Mouse (Mus musculus) liver, postnatal 0 days (tissue): ENCODE measurements around the gene Epn2. TPM values are rescaled to one million over a fixed set of nuclear protein-coding genes. Genes with fewer than 3 reads are reported as not detected.
A peak's percentile ranks its signal among the peaks of the same experiment; 100 is the strongest.

ENCODE experiments used
- ATAC-seq: fragments of 200-750 bp; cut with Nextera tagmentation; 2 replicates; pipeline ENCODE4 v1.8.0; 2017; ENCODE audit warnings: mild to moderate bottlenecking, moderate library complexity
- DNase-seq: peaks from one replicate; pipeline ENCODE4 v3.0.0-alpha.2; 2016
- H3K27ac ChIP-seq: fragments of 300-500 bp; sonication (generic); 2 replicates; pipeline ENCODE4 v1.5.1; 2014; ENCODE audit warnings: antibody characterized with exemption, moderate library complexity, mild to moderate bottlenecking, low read depth
- H3K27me3 ChIP-seq: fragments of 300-500 bp; sonication (generic); 2 replicates; pipeline ENCODE4 v1.6.1; 2014; ENCODE audit warnings: low read length, control low read depth, mixed read lengths; ENCODE audit not compliant: insufficient read depth
- H3K36me3 ChIP-seq: fragments of 300-500 bp; sonication (generic); replicated peaks from 2 replicates; pipeline ENCODE4 v1.6.1; 2014; ENCODE audit warnings: mild to moderate bottlenecking, control low read depth, low read length, moderate library complexity, mixed read lengths; ENCODE audit not compliant: insufficient read depth
- H3K4me1 ChIP-seq: fragments of 300-500 bp; sonication (generic); 2 replicates; pipeline ENCODE4 v1.6.1; 2014; ENCODE audit warnings: antibody characterized with exemption, mild to moderate bottlenecking, control low read depth; ENCODE audit not compliant: insufficient read depth
- H3K4me2 ChIP-seq: fragments of 300-500 bp; sonication (generic); 2 replicates; pipeline ENCODE4 v1.6.1; 2014; ENCODE audit warnings: low read depth, mild to moderate bottlenecking, low read length, moderate library complexity, mixed read lengths
- H3K4me3 ChIP-seq: fragments of 300-500 bp; sonication (generic); 2 replicates; pipeline ENCODE4 v1.5.1; 2014; ENCODE audit warnings: low read depth, low read length
- H3K9ac ChIP-seq: fragments of 300-500 bp; sonication (generic); replicated peaks from 2 replicates; pipeline ENCODE4 v1.6.1; 2014; ENCODE audit warnings: mild to moderate bottlenecking, moderate library complexity
- H3K9me3 ChIP-seq: fragments of 300-500 bp; sonication (generic); 2 replicates; pipeline ENCODE4 v1.6.1; 2016; ENCODE audit warnings: mild to moderate bottlenecking, control low read depth, low read length, mixed read lengths
- CTCF ChIP-seq: sonication (generic); IDR thresholded peaks from 2 replicates; pipeline ENCODE4 v1.5.1; 2016; ENCODE audit warnings: antibody characterized with exemption, low read depth
- EP300 ChIP-seq: IDR thresholded peaks from 2 replicates; pipeline ENCODE4 v1.6.1; 2016; ENCODE audit warnings: antibody characterized with exemption, low read depth, mild to moderate bottlenecking
- WGBS: fragments of 180-500 bp; shearing (Covaris S2); extraction: QIAGEN DNeasy Blood & Tissue Kit; methylation state at CpG from one replicate; pipeline ENCODE4 v1.1.7; 2014; ENCODE audit not compliant: insufficient replicate concordance; 5-methylcytosine and 5-hydroxymethylcytosine counted together
- polyA plus RNA-seq: library from polyadenylated mRNA; unstranded; fragments of >200 nt; fragmentation: Nextera tagmentation; extraction: Ambion mirVana; gene quantifications from 2 replicates; pipeline ENCODE4 v1.2.1, GENCODE M21; 2015

Epn2 gene
- polyA plus RNA-seq, 1 experiment from 2014 or later, result 3.1 TPM

- Histone ChIP-seq H3K9me3 (no peaks in the 10 kb centered on the region), H3K4me3 (no peak overlapping the region), H3K9ac (no peak overlapping the region), H3K36me3 (no peaks in the 10 kb centered on the region), H3K27ac (peak overlapping the region; percentile 51; the same call in 1 of the 2 replicates), H3K27me3 (no peaks in the 10 kb centered on the region), H3K4me2 (no peak overlapping the region), H3K4me1 (peaks cover 2% of the 10 kb centered on the region; the same call in 1 of the 2 replicates)
- ATAC-seq (no peak), DNase-seq (no peak)
- WGBS, result 58% methylated on average over 2 of the region's 2 CpGs
- no peak for TF ChIP-seq EP300
- TF ChIP-seq CTCF, result no peak
Measured at GRCm38 (mm10) chr11:61541106-61541505, 38.4 kb downstream of the Epn2 start.

DNA sequence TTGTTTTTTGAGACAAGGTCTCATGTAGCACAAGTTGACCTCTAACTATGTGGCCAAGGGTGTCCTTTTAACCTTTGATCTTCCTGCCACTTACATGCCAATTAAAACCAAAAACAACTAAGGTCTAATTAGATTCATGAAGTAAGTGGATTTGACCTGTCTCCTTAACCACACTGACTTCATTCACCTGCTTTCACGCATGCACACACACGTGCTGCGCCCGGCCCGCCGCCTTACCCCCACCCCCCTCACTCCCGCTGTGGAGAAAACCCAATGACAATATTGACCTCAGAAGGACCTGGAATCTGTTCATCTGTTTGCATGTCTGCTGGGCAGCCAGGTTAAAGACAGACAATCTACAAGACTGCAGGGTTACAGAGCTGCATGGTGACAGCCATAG lies 38.8 kb downstream of the Epn2 start:
- Histone ChIP-seq H3K9ac (no peak overlapping the region), H3K4me2 (no peak overlapping the region), H3K9me3 (no peaks in the 10 kb centered on the region), H3K4me1 (peaks cover 2% of the 10 kb centered on the region; the same call in 1 of the 2 replicates), H3K4me3 (no peak overlapping the region), H3K27ac (peak overlapping the region; percentile 51), H3K36me3 (no peaks in the 10 kb centered on the region), H3K27me3 (no peaks in the 10 kb centered on the region)
- no peak for TF ChIP-seq EP300
- TF ChIP-seq CTCF, result no peak
- ATAC-seq (peak; percentile 64), DNase-seq (peak; percentile 46)
- 72% methylated on average over 7 of the region's 7 CpGs for WGBS

DNA sequence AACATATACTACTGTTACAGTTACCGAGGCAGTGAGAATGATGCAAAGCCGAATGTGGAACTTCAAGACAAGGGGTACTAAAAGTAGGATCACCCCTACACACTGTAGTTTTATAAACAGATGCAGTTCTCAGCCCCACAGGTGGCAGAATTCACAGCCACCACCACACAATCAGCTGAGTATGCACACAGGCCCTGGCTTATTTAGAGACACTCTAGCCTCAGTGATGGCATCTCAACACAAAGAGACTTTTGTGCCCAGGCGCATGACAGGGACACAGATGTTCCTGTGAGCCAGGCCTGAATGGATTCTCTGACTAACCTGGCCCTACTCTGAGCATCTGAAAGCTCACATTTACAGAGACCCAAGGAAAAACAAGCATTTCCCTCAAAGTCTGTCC lies 42.1 kb downstream of the Epn2 start:
- H3K27me3 ChIP-seq, result no peaks in the 10 kb centered on the region
- H3K36me3 ChIP-seq, result no peaks in the 10 kb centered on the region
- no peak overlapping the region for H3K4me2 ChIP-seq
- H3K9me3 ChIP-seq, result no peaks in the 10 kb centered on the region
- no peak for DNase-seq
- no peak for TF ChIP-seq EP300
- no peak for TF ChIP-seq CTCF
- H3K27ac ChIP-seq, result no peak overlapping the region
- no peak for ATAC-seq
- WGBS, result 76% methylated on average over 3 of the region's 3 CpGs
- peaks cover 2% of the 10 kb centered on the region; the same call in 1 of the 2 replicates for H3K4me1 ChIP-seq
- H3K9ac ChIP-seq, result no peak overlapping the region
- H3K4me3 ChIP-seq, result no peak overlapping the region

DNA sequence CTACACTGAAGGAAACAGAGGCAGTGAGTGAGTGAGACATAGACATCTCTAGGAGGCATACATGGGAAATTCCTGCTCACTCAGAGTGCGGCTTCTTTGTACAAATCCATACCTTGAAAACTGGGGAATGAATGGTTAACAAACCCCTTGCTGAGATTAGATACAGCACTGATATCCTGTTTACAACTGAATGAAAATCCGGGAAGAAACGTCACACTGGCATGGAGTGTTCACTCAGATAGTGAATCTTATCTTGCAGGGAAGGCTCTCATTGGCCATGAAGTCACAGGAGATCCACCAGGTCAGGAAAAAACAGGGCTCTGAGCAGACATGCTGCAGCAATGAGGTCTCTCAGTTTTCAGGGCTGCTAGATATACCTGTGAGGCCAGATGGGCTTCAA lies 42.5 kb downstream of the Epn2 start:
- Histone ChIP-seq H3K27ac (no peak overlapping the region), H3K4me3 (no peak overlapping the region), H3K36me3 (no peaks in the 10 kb centered on the region), H3K27me3 (no peaks in the 10 kb centered on the region), H3K9ac (no peak overlapping the region), H3K4me2 (no peak overlapping the region), H3K4me1 (peaks cover 2% of the 10 kb centered on the region; the same call in 1 of the 2 replicates), H3K9me3 (no peaks in the 10 kb centered on the region)
- ATAC-seq, result no peak
- TF ChIP-seq CTCF (no peak), EP300 (0 out of 2 replicates have a peak, but pooled peaks have one; percentile 9)
- DNase-seq, result no peak
- WGBS, result 36% methylated on average over 3 of the region's 3 CpGs

DNA sequence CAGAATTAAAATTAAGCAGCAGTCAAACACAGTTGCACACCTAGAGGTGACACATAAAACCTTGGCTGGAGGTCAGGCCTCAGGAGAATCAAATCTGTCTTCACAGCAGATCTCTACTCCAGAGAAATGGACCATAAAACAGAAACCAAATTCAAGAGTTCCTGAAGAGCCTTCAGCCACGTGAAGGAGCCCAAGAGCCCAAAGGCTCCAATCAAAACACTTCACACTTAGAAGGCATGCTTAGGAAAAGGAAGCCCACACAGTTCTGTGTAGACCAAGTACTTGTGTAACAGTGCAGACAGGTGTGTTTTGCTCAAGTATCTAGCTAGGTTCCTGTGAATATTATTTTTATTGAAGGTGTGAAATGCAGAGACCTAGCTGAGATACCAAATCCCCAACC lies 44.0 kb downstream of the Epn2 start:
- DNase-seq (no peak), ATAC-seq (no peak)
- Histone ChIP-seq H3K4me1 (no peaks in the 10 kb centered on the region), H3K36me3 (no peaks in the 10 kb centered on the region), H3K27ac (no peak overlapping the region), H3K4me2 (no peak overlapping the region), H3K9ac (no peak overlapping the region), H3K9me3 (no peaks in the 10 kb centered on the region), H3K27me3 (no peaks in the 10 kb centered on the region), H3K4me3 (no peak overlapping the region)
- 40% methylated on average over 1 of the region's 1 CpGs for WGBS
- TF ChIP-seq CTCF (no peak), EP300 (no peak)

DNA sequence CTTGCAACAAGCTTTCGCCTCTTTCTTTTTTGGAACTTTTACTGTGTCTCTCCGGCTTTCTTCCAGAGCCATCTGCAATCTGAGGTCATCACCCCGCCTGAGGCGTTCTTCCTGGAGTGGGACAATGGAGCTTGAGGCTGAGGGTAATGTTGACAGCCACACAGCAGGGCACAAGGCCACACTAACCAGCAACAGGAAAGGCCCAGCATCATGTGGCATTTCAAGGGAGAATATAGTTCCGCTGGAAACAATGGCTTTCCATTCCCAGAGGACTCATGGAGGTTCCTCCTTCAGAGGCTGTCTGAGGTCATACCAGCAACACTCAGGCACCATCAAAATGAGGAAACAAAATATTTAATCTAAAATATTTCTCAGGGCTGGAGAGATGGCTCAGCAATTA lies 45.9 kb downstream of the Epn2 start:
- Histone ChIP-seq H3K36me3 (no peaks in the 10 kb centered on the region), H3K9me3 (no peaks in the 10 kb centered on the region), H3K27me3 (no peaks in the 10 kb centered on the region), H3K4me1 (no peaks in the 10 kb centered on the region), H3K4me3 (no peak overlapping the region), H3K27ac (no peak overlapping the region), H3K4me2 (no peak overlapping the region), H3K9ac (no peak overlapping the region)
- 60% methylated on average over 5 of the region's 5 CpGs for WGBS
- ATAC-seq (peak; percentile 32), DNase-seq (no peak)
- TF ChIP-seq CTCF (no peak), EP300 (0 out of 2 replicates have a peak, but pooled peaks have one; percentile 12)

DNA sequence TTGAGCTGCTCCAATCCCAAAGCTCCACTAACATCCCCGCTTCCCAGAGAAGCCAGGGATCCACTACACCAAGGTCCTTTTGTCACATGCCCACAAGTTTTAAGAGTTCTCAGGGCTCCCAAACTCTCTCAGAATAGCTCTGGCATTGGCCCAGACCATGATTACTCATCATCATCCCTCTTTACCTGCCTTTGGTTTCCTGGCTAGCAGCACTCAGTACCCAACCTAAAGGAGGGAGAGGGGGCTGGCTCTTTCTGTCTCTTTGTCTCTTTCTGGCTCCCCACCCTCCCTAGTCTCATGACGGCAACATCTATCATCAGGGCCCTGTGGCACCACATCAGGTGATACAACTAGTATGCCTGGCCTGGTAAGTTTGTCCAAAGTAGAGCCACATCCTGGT lies 46.7 kb downstream of the Epn2 start:
- H3K9me3 ChIP-seq, result no peaks in the 10 kb centered on the region
- no peak for TF ChIP-seq CTCF
- TF ChIP-seq EP300, result no peak
- H3K36me3 ChIP-seq, result no peaks in the 10 kb centered on the region
- 74% methylated on average over 2 of the region's 2 CpGs for WGBS
- no peak overlapping the region for H3K4me3 ChIP-seq
- H3K4me2 ChIP-seq, result no peak overlapping the region
- no peak overlapping the region for H3K9ac ChIP-seq
- no peak for DNase-seq
- no peaks in the 10 kb centered on the region for H3K27me3 ChIP-seq
- no peak for ATAC-seq
- no peaks in the 10 kb centered on the region for H3K4me1 ChIP-seq
- H3K27ac ChIP-seq, result no peak overlapping the region
